8 mouse cellular contexts compared by ENCODE assay signal in genomic region chr11:98785214-98785613, GRCm38 (mm10). TPM values are rescaled to one million over a fixed set of nuclear protein-coding genes. Genes with fewer than 3 reads are reported as not detected.
DNase-seq lines count a peak whose midpoint lies in the region; ATAC-seq and TF ChIP-seq lines count a peak whose summit lies in the region.

No protein-coding gene starts in this region.

- peak overlapping the region; percentile 64; the same call in 1 of the 2 replicates for H3K9ac ChIP-seq in heart, embryonic 11.5 days (ENCODE audit: low read depth, low read length)

- peak overlapping the region; percentile 58 for H3K4me2 ChIP-seq in heart, embryonic 11.5 days

- no peak for ATAC-seq in heart, embryonic 11.5 days (replicated peaks; ENCODE audit: insufficient number of reproducible peaks, low FRiP score, low TSS enrichment)

- no peaks in the 10 kb centered on the region for H3K9me3 ChIP-seq in heart, embryonic 11.5 days (replicated peaks; ENCODE audit: control insufficient read depth, low read length)
- H3K9me3 ChIP-seq in limb, embryonic 10.5 days (replicated peaks) = no peaks in the 10 kb centered on the region

- no peaks in the 10 kb centered on the region for H3K36me3 ChIP-seq in heart, embryonic 11.5 days (ENCODE audit: control insufficient read depth, insufficient read depth, low read length)
- H3K36me3 ChIP-seq in limb, embryonic 10.5 days = no peaks in the 10 kb centered on the region
- H3K36me3 ChIP-seq in small intestine, adult 2 months (ENCODE audit: control insufficient read depth, insufficient read depth, low read length) = no peaks in the 10 kb centered on the region

- no peaks in the 10 kb centered on the region for H3K27me3 ChIP-seq in cerebellum, adult 2 months (ENCODE audit: control insufficient read depth, insufficient read depth, low read length)
- H3K27me3 ChIP-seq in heart, embryonic 11.5 days (ENCODE audit: control insufficient read depth, insufficient read depth, low read length) = no peaks in the 10 kb centered on the region
- H3K27me3 ChIP-seq in limb, embryonic 10.5 days (ENCODE audit: low read depth, poor library complexity, severe bottlenecking) = no peaks in the 10 kb centered on the region
- H3K27me3 ChIP-seq in small intestine, adult 2 months (ENCODE audit: control insufficient read depth, insufficient read depth, low read length) = no peaks in the 10 kb centered on the region

- peak in 1 of 2 experiments; percentile 39 for DNase-seq in cerebellum, adult 2 months
- no peak for DNase-seq in cerebellum, postnatal 4 days (ENCODE audit: low spot score in 2 of 2)
- no peak for DNase-seq in limb, embryonic 10.5 days (ENCODE audit: low spot score)
- no peak for DNase-seq in thymus, postnatal 10 days (ENCODE audit: low spot score in 2 of 2)
- no peak for DNase-seq in layer of hippocampus, postnatal 25 days (ENCODE audit: extremely low spot score in 1 of 2, low spot score in 1 of 2)

- peaks cover 39% of the 10 kb centered on the region for H3K4me1 ChIP-seq in cerebellum, adult 2 months (ENCODE audit: control insufficient read depth, insufficient read depth, low read length)
- peaks cover 18% of the 10 kb centered on the region for H3K4me1 ChIP-seq in cortical plate, adult 2 months (ENCODE audit: control insufficient read depth, insufficient read depth, low read length)
- peaks cover 65% of the 10 kb centered on the region for H3K4me1 ChIP-seq in heart, embryonic 11.5 days (ENCODE audit: control insufficient read depth, insufficient read depth, low read length)
- H3K4me1 ChIP-seq in limb, embryonic 10.5 days = peaks cover 80% of the 10 kb centered on the region
- peaks cover 33% of the 10 kb centered on the region for H3K4me1 ChIP-seq in small intestine, adult 2 months (ENCODE audit: control insufficient read depth, insufficient read depth, insufficient read length, low read length)

- no peak for TF ChIP-seq CTCF in cerebellum, adult 2 months (IDR thresholded peaks at IDR 0.05; ENCODE audit: borderline replicate concordance, insufficient read depth, low read depth, low read length)
- TF ChIP-seq CTCF in cortical plate, adult 2 months (IDR thresholded peaks at IDR 0.05; ENCODE audit: extremely low read depth, insufficient read depth, low read length) = no peak
- TF ChIP-seq CTCF in small intestine, adult 2 months (IDR thresholded peaks at IDR 0.05; ENCODE audit: extremely low read depth, insufficient read length, insufficient replicate concordance, low read depth, low read length) = no peak

- WGBS in cerebellum, adult 2 months = 31% methylated on average over 10 of the region's 10 CpGs
- 50% methylated on average over 10 of the region's 10 CpGs for WGBS in heart, embryonic 11.5 days (ENCODE audit: insufficient replicate concordance)
- WGBS in limb, embryonic 10.5 days = 70% methylated on average over 10 of the region's 10 CpGs
- 70% methylated on average over 10 of the region's 10 CpGs for WGBS in small intestine, adult 2 months

- H3K27ac ChIP-seq in cerebellum, adult 2 months (ENCODE audit: insufficient read depth, low read length) = peak overlapping the region; percentile 85
- H3K27ac ChIP-seq in cortical plate, adult 2 months (ENCODE audit: insufficient read depth, low read length) = peak overlapping the region; percentile 97
- peak overlapping the region; percentile 97 for H3K27ac ChIP-seq in heart, embryonic 11.5 days (ENCODE audit: low read depth, low read length)
- H3K27ac ChIP-seq in limb, embryonic 10.5 days = peak overlapping the region; percentile 81
- peak overlapping the region; percentile 97 for H3K27ac ChIP-seq in small intestine, adult 2 months (ENCODE audit: insufficient read depth, low read depth, low read length)

- no peak for TF ChIP-seq POLR2A in cerebellum, adult 2 months (IDR thresholded peaks at IDR 0.05; ENCODE audit: borderline replicate concordance, insufficient read depth, low read length)
- no peak for TF ChIP-seq POLR2A in cortical plate, adult 2 months (IDR thresholded peaks at IDR 0.05; ENCODE audit: extremely low read depth, insufficient read depth, low read length)
- no peak for TF ChIP-seq POLR2A in small intestine, adult 2 months (IDR thresholded peaks at IDR 0.05; ENCODE audit: low read depth, low read length)

- no peak overlapping the region for H3K4me3 ChIP-seq in cerebellum, adult 2 months (replicated peaks; ENCODE audit: insufficient read depth, low read depth, low read length)
- H3K4me3 ChIP-seq in cortical plate, adult 2 months (ENCODE audit: insufficient read depth, low read length) = no peak overlapping the region
- H3K4me3 ChIP-seq in heart, embryonic 11.5 days (ENCODE audit: low read depth, low read length) = no peak overlapping the region
- no peak overlapping the region; the same call in 1 of the 2 replicates for H3K4me3 ChIP-seq in limb, embryonic 10.5 days
- H3K4me3 ChIP-seq in small intestine, adult 2 months (ENCODE audit: low read depth, low read length) = no peak overlapping the region

RNA-seq across cellular contexts. Expression of gene Nr1d1, which starts 10.1 kb away (rescaled TPM):
- 144 and 167 TPM in 2 replicates for polyA plus RNA-seq in cerebellum, adult 2 months (2012; rRNA removed)
- 153 and 156 TPM in 2 replicates for polyA plus RNA-seq in cortical plate, adult 2 months (2012; rRNA removed)
- 5.6 and 6.4 TPM in 2 replicates for polyA plus RNA-seq in heart, embryonic 11.5 days (2014; fragmentation: Nextera tagmentation; extraction: Ambion mirVana)
- 1.2 and 1.5 TPM in 2 replicates for polyA plus RNA-seq in limb, embryonic 10.5 days (2016; fragmentation: Nextera tagmentation; extraction: Ambion mirVana)
- polyA plus RNA-seq in small intestine, adult 2 months (2012; rRNA removed) = 59.8 and 206 TPM in 2 replicates
- 10 to 100 TPM; 78.1 to 92.2 TPM for total RNA-seq in layer of hippocampus, postnatal 25 days (2021)

RNA-seq across cellular contexts. Expression of gene Msl1, which starts 10.1 kb away (rescaled TPM):
- polyA plus RNA-seq in cerebellum, adult 2 months (2012; rRNA removed) = 99.1 and 103 TPM in 2 replicates
- polyA plus RNA-seq in cortical plate, adult 2 months (2012; rRNA removed) = 119 and 131 TPM in 2 replicates
- polyA plus RNA-seq in heart, embryonic 11.5 days (2014; fragmentation: Nextera tagmentation; extraction: Ambion mirVana) = 15.9 and 17.1 TPM in 2 replicates
- 22.8 and 25.0 TPM in 2 replicates for polyA plus RNA-seq in limb, embryonic 10.5 days (2016; fragmentation: Nextera tagmentation; extraction: Ambion mirVana)
- polyA plus RNA-seq in small intestine, adult 2 months (2012; rRNA removed) = 19.8 and 38.5 TPM in 2 replicates
- 100 to 1,000 TPM; 170 to 176 TPM for total RNA-seq in layer of hippocampus, postnatal 25 days (2021)

RNA-seq across cellular contexts. Expression of gene Casc3, which starts 19.5 kb away (rescaled TPM):
- 55.5 TPM in 2 replicates for polyA plus RNA-seq in cerebellum, adult 2 months (2012; rRNA removed)
- polyA plus RNA-seq in cortical plate, adult 2 months (2012; rRNA removed) = 44.9 and 47.4 TPM in 2 replicates
- 22.2 and 28.5 TPM in 2 replicates for polyA plus RNA-seq in heart, embryonic 11.5 days (2014; fragmentation: Nextera tagmentation; extraction: Ambion mirVana)
- polyA plus RNA-seq in limb, embryonic 10.5 days (2016; fragmentation: Nextera tagmentation; extraction: Ambion mirVana) = 46.7 and 51.9 TPM in 2 replicates
- 11.7 and 22.0 TPM in 2 replicates for polyA plus RNA-seq in small intestine, adult 2 months (2012; rRNA removed)
- total RNA-seq in layer of hippocampus, postnatal 25 days (2021) = 10 to 100 TPM; 53.3 to 60.6 TPM

RNA-seq across cellular contexts. Expression of gene Thra, which starts 44.8 kb away (rescaled TPM):
- 439 and 447 TPM in 2 replicates for polyA plus RNA-seq in cerebellum, adult 2 months (2012; rRNA removed)
- 721 and 771 TPM in 2 replicates for polyA plus RNA-seq in cortical plate, adult 2 months (2012; rRNA removed)
- polyA plus RNA-seq in heart, embryonic 11.5 days (2014; fragmentation: Nextera tagmentation; extraction: Ambion mirVana) = 32.2 and 35.7 TPM in 2 replicates
- polyA plus RNA-seq in limb, embryonic 10.5 days (2016; fragmentation: Nextera tagmentation; extraction: Ambion mirVana) = 6.3 and 11.6 TPM in 2 replicates
- 46.5 and 128 TPM in 2 replicates for polyA plus RNA-seq in small intestine, adult 2 months (2012; rRNA removed)
- total RNA-seq in layer of hippocampus, postnatal 25 days (2021) = 1,000 to 10,000 TPM; 1,027 to 1,094 TPM

RNA-seq across cellular contexts. Expression of gene Rapgefl1, which starts 51.4 kb away (rescaled TPM):
- 56.8 and 58.0 TPM in 2 replicates for polyA plus RNA-seq in cerebellum, adult 2 months (2012; rRNA removed)
- 153 and 181 TPM in 2 replicates for polyA plus RNA-seq in cortical plate, adult 2 months (2012; rRNA removed)
- polyA plus RNA-seq in heart, embryonic 11.5 days (2014; fragmentation: Nextera tagmentation; extraction: Ambion mirVana) = 0.57 and 0.73 TPM in 2 replicates
- 1.4 and 1.9 TPM in 2 replicates for polyA plus RNA-seq in limb, embryonic 10.5 days (2016; fragmentation: Nextera tagmentation; extraction: Ambion mirVana)
- 11.4 and 47.6 TPM in 2 replicates for polyA plus RNA-seq in small intestine, adult 2 months (2012; rRNA removed)
- total RNA-seq in layer of hippocampus, postnatal 25 days (2021) = 100 to 1,000 TPM; 185 to 222 TPM
